Mouse (Mus musculus) adrenal gland, adult 10 weeks (tissue): ENCODE results near the gene Fam227b. TPM values are rescaled to one million over a fixed set of nuclear protein-coding genes. Genes with fewer than 3 reads are reported as not detected.

Source experiments
- polyA plus RNA-seq: library from polyadenylated mRNA; stranded (reverse); fragments of 350-450 nt; fragmentation: Illumina TruSeq; extraction: RNeasy Lipid Tissue Mini Kit (QIAGEN cat#74804); gene quantifications from one replicate; pipeline ENCODE4 v1.2.3, GENCODE M21; 2014; ENCODE audit warnings: low read depth, low replicate concordance

Gene Fam227b
- not detected for polyA plus RNA-seq

DNA sequence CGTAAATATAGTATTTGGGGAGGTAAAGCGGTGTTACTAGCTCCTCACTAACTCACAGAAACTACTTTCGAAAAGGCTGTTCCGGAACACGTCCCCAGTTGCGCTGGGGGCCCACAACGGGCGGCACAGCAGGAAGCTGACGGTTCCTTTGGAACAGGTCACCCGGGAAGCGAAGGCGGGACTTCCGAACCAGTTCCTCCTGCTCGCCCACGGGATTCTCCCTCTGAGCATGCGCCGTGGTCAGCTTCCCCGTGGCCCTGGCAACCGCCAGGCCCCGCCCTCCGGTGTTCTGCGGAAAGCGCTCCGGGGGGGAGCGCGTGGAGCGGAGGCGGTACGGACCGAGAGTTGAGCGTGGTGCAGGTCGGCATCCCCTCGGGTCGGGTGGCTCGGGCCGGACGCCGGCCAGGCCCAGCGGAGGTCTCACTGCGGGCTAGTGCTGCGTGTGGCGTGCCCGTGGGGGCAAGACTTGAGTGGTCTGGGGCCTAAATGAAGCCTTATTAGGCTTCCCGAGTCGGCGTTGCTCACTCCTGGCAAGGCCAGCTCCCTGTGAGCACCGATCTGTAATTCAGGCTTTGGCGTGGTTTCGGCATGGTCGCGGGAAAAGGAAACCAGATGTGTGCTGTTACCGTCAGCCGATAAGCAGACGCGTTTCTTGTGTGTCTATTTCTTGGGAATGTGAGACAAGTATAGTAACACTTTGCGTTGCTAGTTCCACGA is at the start of gene Fam227b, which contains the start of gene Dtwd1:
Fam227b (minus strand) TSS at position 150 of the 717 bp plus-strand sequence.
Dtwd1 (plus strand) TSS at position 287 of the 717 bp plus-strand sequence.

DNA sequence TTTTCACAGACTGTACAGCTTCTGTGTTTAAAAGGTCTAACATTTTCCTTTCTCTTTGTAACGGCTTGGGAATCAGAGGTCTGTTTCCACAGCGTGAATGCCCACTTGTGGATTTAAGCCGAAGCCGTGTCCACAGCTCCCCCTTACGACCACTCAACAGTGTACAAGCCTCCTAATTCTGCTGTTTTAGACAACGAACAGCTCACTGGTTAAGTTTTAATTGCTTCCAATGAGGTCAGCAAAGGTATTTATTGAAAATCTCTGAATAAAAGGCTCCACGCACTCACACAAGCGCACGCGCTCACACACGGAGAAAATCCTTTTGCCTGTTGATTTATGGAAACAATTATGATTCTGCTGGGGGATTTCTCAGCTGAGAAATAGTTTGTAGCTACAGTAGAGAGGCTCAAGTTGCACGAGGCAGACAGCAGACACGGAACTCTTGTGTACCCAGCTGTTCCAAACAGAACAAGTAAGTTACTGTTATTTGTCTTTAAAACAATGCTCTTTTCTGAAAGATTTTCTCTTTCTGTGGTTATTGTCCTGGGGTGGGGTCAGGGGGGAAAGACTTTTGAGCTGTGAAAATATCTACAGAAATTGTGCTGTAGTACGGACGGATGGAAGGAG is 117.3 kb downstream of the Fam227b start, which contains the start of gene Fgf7:
Fgf7 (plus strand) TSS at position 280 of the 627 bp plus-strand sequence.

Other genes with a start within 250 kb of the Fam227b start
- gene Fgf7, start 117.3 kb downstream of the Fam227b start, polyA plus RNA-seq, result 1.2 TPM
- 18.8 TPM for gene Dtwd1, start 137 bp upstream of the Fam227b start, polyA plus RNA-seq
- not detected for gene Gm17555, start 63.1 kb upstream of the Fam227b start, polyA plus RNA-seq